Mouse (Mus musculus) liver, embryonic 13.5 days (tissue): ENCODE results near the gene Sgcg. TPM values are rescaled to one million over a fixed set of nuclear protein-coding genes. Genes with fewer than 3 reads are reported as not detected.

Source experiments
- ATAC-seq: fragments of 200-750 bp; cut with Nextera tagmentation; 2 replicates; pipeline ENCODE4 v1.8.0; 2017; ENCODE audit warnings: low read depth, mild to moderate bottlenecking, moderate number of reproducible peaks, moderate library complexity
- DNase-seq: peaks from one replicate; pipeline ENCODE4 v3.0.0; 2022
- H3K27ac ChIP-seq: fragments of 300-500 bp; sonication (generic); 2 replicates; pipeline ENCODE4 v1.5.1; 2015; ENCODE audit warnings: moderate library complexity, mild to moderate bottlenecking, inconsistent platforms
- H3K27me3 ChIP-seq: fragments of 300-500 bp; sonication (generic); 2 replicates; pipeline ENCODE4 v1.6.1; 2015; ENCODE audit warnings: mild to moderate bottlenecking, inconsistent platforms
- H3K36me3 ChIP-seq: fragments of 300-500 bp; sonication (generic); 2 replicates; pipeline ENCODE4 v1.6.1; 2015; ENCODE audit warnings: mild to moderate bottlenecking, inconsistent platforms
- H3K4me1 ChIP-seq: fragments of 300-500 bp; sonication (generic); replicated peaks from 2 replicates; pipeline ENCODE4 v1.6.1; 2015; ENCODE audit warnings: inconsistent platforms
- H3K4me2 ChIP-seq: fragments of 300-500 bp; sonication (generic); 2 replicates; pipeline ENCODE4 v1.6.1; 2015; ENCODE audit warnings: inconsistent platforms, mild to moderate bottlenecking, moderate library complexity
- H3K4me3 ChIP-seq: fragments of 300-500 bp; sonication (generic); replicated peaks from 2 replicates; pipeline ENCODE4 v1.5.1; 2015; ENCODE audit warnings: mild to moderate bottlenecking, inconsistent platforms
- H3K9ac ChIP-seq: fragments of 300-500 bp; sonication (generic); 2 replicates; pipeline ENCODE4 v1.6.1; 2015; ENCODE audit warnings: mild to moderate bottlenecking, inconsistent platforms
- H3K9me3 ChIP-seq: fragments of 300-500 bp; sonication (generic); replicated peaks from 2 replicates; pipeline ENCODE4 v1.6.1; 2016; ENCODE audit warnings: inconsistent platforms
- WGBS: fragments of 180-500 bp; shearing (Covaris S2); methylation state at CpG from one replicate; pipeline ENCODE4 v1.1.7; 2015; ENCODE audit not compliant: insufficient replicate concordance; 5-methylcytosine and 5-hydroxymethylcytosine counted together
- polyA plus RNA-seq: library from polyadenylated mRNA; unstranded; fragments of >200 nt; fragmentation: Nextera tagmentation; extraction: Ambion mirVana; gene quantifications from 2 replicates; pipeline ENCODE4 v1.2.1, GENCODE M21; 2015

Sgcg gene
- 0.24 and 0.34 TPM in 2 replicates for polyA plus RNA-seq

DNA sequence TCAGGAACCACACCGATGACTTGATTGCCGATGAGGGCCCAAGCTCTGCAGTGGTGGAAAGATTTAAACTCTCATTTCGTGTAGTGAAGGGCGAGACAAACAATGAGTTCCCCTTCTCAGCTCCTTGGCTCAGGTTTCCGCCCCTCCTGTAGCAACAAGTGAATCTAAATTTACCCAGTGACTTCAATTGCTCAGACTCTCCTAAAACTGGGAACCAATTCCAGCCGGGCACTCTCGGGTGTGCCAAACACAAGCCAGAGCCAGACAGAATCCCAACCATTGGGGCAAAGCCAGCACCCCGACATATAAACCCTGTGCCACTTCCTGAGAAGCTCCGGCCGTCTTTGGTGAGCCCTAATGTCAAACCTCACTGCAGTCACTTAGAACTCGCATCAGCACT is at the start of gene Sgcg:
Gene Sgcg (minus strand): TSS at position 139 of the 400 bp plus-strand sequence.
- no peak for ATAC-seq
- H3K4me1 ChIP-seq, result no peaks in the 10 kb centered on the region
- H3K4me2 ChIP-seq, result no peak within 1 kb of the TSS
- no peak for DNase-seq
- no peak within 1 kb of the TSS for H3K9ac ChIP-seq
- WGBS, result 51% methylated on average over 11 of the region's 11 CpGs
- no peak within 1 kb of the TSS for H3K4me3 ChIP-seq
- no peaks in the 10 kb centered on the region for H3K36me3 ChIP-seq
- no peaks in the 10 kb centered on the region for H3K9me3 ChIP-seq
- no peak within 1 kb of the TSS for H3K27ac ChIP-seq
- H3K27me3 ChIP-seq, result no peaks in the 10 kb centered on the region

GRCm38 (mm10) chr14:61303969-61304609 is 45.8 kb upstream of the Sgcg start:
- H3K27ac ChIP-seq, result no peak overlapping the region
- ATAC-seq (no peak), DNase-seq (no peak)
- H3K4me1 ChIP-seq, result no peaks in the 10 kb centered on the region
- no peak overlapping the region for H3K4me3 ChIP-seq
- H3K4me2 ChIP-seq, result no peak overlapping the region
- no peaks in the 10 kb centered on the region for H3K9me3 ChIP-seq
- no peaks in the 10 kb centered on the region for H3K36me3 ChIP-seq
- no peaks in the 10 kb centered on the region for H3K27me3 ChIP-seq
- H3K9ac ChIP-seq, result no peak overlapping the region
- WGBS, result 70% methylated on average over 4 of the region's 4 CpGs

DNA sequence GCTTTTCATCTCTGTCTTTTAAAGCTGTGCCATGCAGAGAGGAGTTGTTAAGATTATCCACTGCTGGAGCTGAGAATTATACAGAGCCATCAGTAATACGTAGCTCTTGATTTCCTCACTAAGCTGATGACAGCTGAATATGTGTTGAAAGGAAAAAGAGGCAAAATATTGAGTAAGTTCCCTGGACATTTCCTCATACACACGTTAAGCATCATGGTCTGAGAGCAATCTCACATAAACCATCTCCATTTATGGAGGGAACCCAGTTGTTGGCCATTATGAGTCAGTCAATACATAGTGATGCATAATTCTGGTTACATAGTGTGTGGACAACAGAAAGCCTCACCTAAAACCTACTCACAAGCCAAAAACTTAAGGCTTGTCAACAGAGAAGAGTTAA is 44.1 kb upstream of the Sgcg start:
- no peak overlapping the region for H3K4me2 ChIP-seq
- no peaks in the 10 kb centered on the region for H3K36me3 ChIP-seq
- H3K4me3 ChIP-seq, result no peak overlapping the region
- DNase-seq (no peak), ATAC-seq (no peak)
- no peaks in the 10 kb centered on the region for H3K27me3 ChIP-seq
- H3K9me3 ChIP-seq, result no peaks in the 10 kb centered on the region
- no peak overlapping the region for H3K27ac ChIP-seq
- no peak overlapping the region for H3K9ac ChIP-seq
- H3K4me1 ChIP-seq, result no peaks in the 10 kb centered on the region
- 43% methylated on average over 2 of the region's 2 CpGs for WGBS

DNA sequence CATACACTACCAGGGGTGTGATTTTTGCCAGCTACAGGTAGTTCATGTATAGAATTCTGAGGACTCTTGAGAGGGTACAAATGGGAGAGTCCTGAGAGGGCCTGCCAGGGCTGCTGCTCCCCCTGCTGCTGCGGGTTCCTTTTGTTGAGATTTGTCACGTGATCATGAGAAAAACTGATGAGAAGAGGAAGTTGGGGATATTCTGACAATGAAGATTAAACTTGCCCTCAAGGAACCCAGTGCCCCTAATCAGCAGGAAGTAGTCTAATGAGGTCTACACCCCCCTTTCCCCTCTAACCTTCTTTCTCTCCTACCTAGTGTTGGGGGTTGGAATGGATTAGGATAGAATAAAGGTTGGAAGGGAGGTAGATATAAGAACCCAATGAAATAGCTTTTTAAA is 43.0 kb upstream of the Sgcg start:
- H3K4me2 ChIP-seq, result no peak overlapping the region
- 16% methylated on average over 2 of the region's 2 CpGs for WGBS
- H3K4me3 ChIP-seq, result no peak overlapping the region
- H3K9ac ChIP-seq, result no peak overlapping the region
- DNase-seq (no peak), ATAC-seq (no peak)
- no peaks in the 10 kb centered on the region for H3K36me3 ChIP-seq
- H3K27me3 ChIP-seq, result no peaks in the 10 kb centered on the region
- no peak overlapping the region for H3K27ac ChIP-seq
- H3K4me1 ChIP-seq, result no peaks in the 10 kb centered on the region
- H3K9me3 ChIP-seq, result no peaks in the 10 kb centered on the region

- no peak overlapping the region for H3K9ac ChIP-seq
- DNase-seq (no peak), ATAC-seq (no peak)
- H3K4me1 ChIP-seq, result no peaks in the 10 kb centered on the region
- WGBS, result 69% methylated on average over 6 of the region's 6 CpGs
- H3K4me3 ChIP-seq, result no peak overlapping the region
- H3K27me3 ChIP-seq, result no peaks in the 10 kb centered on the region
- no peak overlapping the region for H3K27ac ChIP-seq
- no peaks in the 10 kb centered on the region for H3K9me3 ChIP-seq
- H3K36me3 ChIP-seq, result no peaks in the 10 kb centered on the region
- H3K4me2 ChIP-seq, result no peak overlapping the region
Measured at GRCm38 (mm10) chr14:61299810-61300209, 41.5 kb upstream of the Sgcg start.

DNA sequence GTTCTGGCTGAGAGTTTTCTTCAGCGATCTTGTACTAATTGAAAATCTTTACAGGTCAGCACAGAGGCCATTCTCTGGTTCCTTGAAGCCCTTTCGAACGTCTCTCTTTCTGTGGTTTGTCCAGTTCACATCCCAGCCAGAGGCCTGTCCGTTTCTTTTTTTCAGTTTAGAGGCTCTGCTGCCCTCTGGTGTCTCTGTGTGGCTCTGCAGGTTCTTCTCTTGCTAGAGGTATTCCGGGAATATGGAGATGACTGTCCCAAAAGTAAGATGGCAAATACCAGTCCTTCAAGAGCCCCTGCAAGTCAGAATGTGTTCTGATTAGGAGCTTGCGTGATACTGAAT is 36.4 kb upstream of the Sgcg start:
- no peaks in the 10 kb centered on the region for H3K9me3 ChIP-seq
- H3K4me2 ChIP-seq, result peak overlapping the region; percentile 23
- DNase-seq (peak; percentile 40), ATAC-seq (no peak)
- no peaks in the 10 kb centered on the region for H3K36me3 ChIP-seq
- no peaks in the 10 kb centered on the region for H3K27me3 ChIP-seq
- H3K4me3 ChIP-seq, result 0 out of 2 replicates have a peak overlapping the region, but pooled peaks have one; percentile 9
- 8% methylated on average over 6 of the region's 6 CpGs for WGBS
- no peak overlapping the region for H3K27ac ChIP-seq
- H3K9ac ChIP-seq, result no peak overlapping the region
- no peaks in the 10 kb centered on the region for H3K4me1 ChIP-seq

DNA sequence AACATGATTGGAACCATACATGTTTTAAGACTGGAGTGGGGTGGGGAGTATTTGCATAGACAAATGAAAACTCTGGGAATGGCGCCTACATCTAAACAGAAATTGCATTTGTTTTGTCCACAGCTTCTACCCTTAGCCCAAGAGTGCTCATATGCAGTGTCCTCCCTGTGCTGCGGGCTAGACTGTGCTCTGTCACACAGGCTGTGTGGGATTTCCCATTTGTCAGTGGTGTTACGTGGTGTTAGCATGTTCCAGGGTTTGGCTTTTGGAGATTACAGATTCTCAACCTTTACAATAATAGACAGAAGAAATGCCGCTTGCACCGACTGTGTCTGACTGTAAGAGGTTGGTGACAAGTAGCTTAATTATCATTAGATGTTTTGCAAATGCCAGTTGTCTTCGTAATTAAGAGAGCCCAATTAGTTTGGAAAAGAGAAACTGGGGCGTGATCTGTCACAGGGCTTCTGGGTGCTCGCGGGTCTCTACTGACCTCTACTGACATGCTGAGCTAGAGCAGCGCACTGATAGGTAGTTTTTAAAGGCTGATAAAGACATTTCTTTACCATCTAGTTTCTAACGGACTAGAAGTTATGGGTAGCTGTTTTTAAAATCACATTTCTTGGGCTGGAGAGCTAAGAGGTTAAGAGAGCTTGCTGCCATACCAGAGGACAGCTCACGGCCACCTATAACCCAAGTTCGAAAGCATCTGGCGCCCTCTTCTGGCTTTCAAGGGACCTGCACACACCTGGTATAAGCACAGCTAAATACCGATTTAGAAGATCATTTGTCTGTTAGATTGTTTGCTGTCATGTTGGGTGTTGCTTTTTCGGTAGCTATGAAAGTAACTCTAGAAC is 35.8 kb upstream of the Sgcg start:
- H3K4me2 ChIP-seq, result peak overlapping the region; percentile 23
- no peak for ATAC-seq

DNA sequence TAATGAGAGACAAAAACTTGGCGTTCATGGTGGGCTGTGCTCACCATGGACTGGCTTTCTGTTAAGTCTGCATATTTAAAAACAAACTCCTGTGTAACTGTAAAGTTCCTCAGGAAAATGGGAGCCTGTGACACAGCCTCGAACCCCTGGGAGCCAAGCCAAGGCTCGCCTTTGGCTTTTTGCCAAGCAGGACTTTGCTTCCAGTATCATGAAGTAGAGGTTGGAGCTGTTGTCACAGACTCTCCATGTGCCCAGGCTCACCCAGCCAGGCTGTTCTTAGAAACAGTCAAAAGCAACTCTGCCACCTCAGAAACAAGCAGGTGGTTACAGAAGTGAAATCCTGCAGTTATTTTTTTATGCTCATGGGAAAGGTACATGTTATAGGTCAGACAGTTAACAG is 32.4 kb upstream of the Sgcg start:
- Histone ChIP-seq H3K9ac (no peak overlapping the region), H3K4me2 (no peak overlapping the region), H3K4me1 (peaks cover 7% of the 10 kb centered on the region), H3K4me3 (no peak overlapping the region), H3K27ac (no peak overlapping the region), H3K9me3 (no peaks in the 10 kb centered on the region), H3K27me3 (no peaks in the 10 kb centered on the region), H3K36me3 (no peaks in the 10 kb centered on the region)
- ATAC-seq (no peak), DNase-seq (no peak)
- WGBS, result 60% methylated on average over 3 of the region's 3 CpGs

More for the DNA sequence above, 35.8 kb upstream of the Sgcg start:
- WGBS, result 42% methylated on average over 16 of the region's 16 CpGs
- peaks cover 1% of the 10 kb centered on the region for H3K4me1 ChIP-seq
- DNase-seq, result peak; percentile 29
- no peaks in the 10 kb centered on the region for H3K36me3 ChIP-seq
- H3K27ac ChIP-seq, result no peak overlapping the region
- no peaks in the 10 kb centered on the region for H3K27me3 ChIP-seq
- 0 out of 2 replicates have a peak overlapping the region, but pooled peaks have one; percentile 9 for H3K4me3 ChIP-seq
- no peaks in the 10 kb centered on the region for H3K9me3 ChIP-seq
- H3K9ac ChIP-seq, result no peak overlapping the region

DNA sequence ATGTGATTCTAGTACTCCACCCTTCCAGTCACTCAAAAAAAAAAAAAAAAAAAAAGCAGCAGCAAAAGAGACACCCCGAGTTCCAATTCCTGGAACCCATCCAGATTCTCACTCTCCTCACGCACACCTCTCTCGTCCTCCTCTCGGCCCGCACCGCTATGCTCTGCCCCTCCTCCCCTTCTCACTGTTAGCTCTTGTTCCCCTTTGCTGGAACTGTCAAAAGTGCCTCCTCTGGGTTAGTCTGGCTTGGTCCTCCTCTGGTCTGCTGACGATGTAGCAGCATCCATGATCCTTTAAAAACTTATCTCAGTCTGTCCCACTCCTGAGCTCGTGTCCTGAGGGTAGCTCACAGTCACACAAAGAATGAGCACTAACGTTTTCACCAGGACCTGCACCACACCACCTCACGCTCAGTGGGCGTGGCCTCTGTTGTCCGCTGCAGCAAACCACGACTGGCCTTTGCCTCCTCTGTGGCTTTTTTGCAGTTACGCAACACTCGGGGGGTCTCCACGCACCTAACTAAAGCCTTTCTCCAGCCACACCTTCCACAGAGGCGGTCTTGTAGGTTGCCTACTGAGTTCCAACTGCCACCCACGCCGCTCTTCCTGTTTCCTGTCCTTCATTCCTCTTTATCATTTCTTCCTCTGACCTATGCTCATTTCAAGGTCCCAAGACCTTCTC is 30.5 kb upstream of the Sgcg start:
- DNase-seq, result no peak
- no peak for ATAC-seq

DNA sequence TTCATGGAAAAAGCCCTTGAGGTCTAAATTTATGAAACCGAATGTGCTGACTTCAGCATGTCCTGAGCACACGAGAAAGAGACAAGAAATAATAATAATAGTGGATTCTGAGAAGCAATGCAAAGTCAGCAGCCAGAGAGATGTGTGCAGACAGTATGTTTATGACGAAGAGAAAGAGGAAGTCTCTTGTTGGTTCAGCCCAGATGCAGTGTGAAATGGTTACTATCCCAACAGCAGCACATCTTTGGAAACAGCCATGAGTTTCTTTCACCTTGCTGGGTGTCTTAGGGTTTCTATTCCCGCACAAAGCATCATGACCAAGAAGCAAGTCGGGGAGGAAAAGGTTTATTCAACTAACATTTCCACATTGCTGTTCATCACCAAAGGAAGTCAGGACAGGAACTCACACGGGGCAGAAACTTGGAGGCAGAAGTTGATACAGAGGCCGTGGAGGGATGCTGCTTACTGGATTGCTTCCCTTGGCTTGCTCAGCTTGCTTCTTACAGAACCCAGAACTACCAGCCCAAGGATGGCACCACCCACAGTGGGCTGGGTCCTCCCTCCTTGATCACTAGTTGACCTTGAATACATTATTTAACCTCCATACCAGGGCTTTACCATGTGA is 20.5 kb upstream of the Sgcg start:
- H3K9ac ChIP-seq, result no peak overlapping the region
- H3K4me3 ChIP-seq, result no peak overlapping the region
- ATAC-seq (no peak), DNase-seq (no peak)
- no peaks in the 10 kb centered on the region for H3K4me1 ChIP-seq
- no peaks in the 10 kb centered on the region for H3K9me3 ChIP-seq
- no peak overlapping the region for H3K27ac ChIP-seq
- H3K36me3 ChIP-seq, result no peaks in the 10 kb centered on the region
- 51% methylated on average over 7 of the region's 7 CpGs for WGBS
- H3K27me3 ChIP-seq, result peaks cover 27% of the 10 kb centered on the region
- no peak overlapping the region for H3K4me2 ChIP-seq

More for the DNA sequence above, 30.5 kb upstream of the Sgcg start:
- no peak overlapping the region for H3K27ac ChIP-seq
- 20% methylated on average over 19 of the region's 19 CpGs for WGBS
- no peak overlapping the region for H3K9ac ChIP-seq
- peak overlapping the region; percentile 2; the same call in 1 of the 2 replicates for H3K4me3 ChIP-seq
- H3K27me3 ChIP-seq, result no peaks in the 10 kb centered on the region
- no peaks in the 10 kb centered on the region for H3K9me3 ChIP-seq
- H3K4me1 ChIP-seq, result peaks cover 7% of the 10 kb centered on the region
- no peaks in the 10 kb centered on the region for H3K36me3 ChIP-seq
- H3K4me2 ChIP-seq, result peak overlapping the region; percentile 53

GRCm38 (mm10) chr14:61277285-61277684 is 19.0 kb upstream of the Sgcg start:
- no peak for ATAC-seq

More at GRCm38 (mm10) chr14:61277285-61277684, 19.0 kb upstream of the Sgcg start:
- Histone ChIP-seq H3K27me3 (peaks cover 39% of the 10 kb centered on the region), H3K4me3 (no peak overlapping the region), H3K9ac (no peak overlapping the region), H3K4me1 (no peaks in the 10 kb centered on the region), H3K9me3 (no peaks in the 10 kb centered on the region), H3K4me2 (no peak overlapping the region), H3K36me3 (no peaks in the 10 kb centered on the region), H3K27ac (no peak overlapping the region)
- DNase-seq, result no peak
- WGBS, result 13% methylated on average over 1 of the region's 1 CpGs
